32 mouse cellular contexts compared by ENCODE assay signal in genomic region chr19:17875804-17876203, GRCm38 (mm10). TPM values are rescaled to one million over a fixed set of nuclear protein-coding genes. Genes with fewer than 3 reads are reported as not detected.
DNase-seq lines count a peak whose midpoint lies in the region; ATAC-seq lines count a peak whose summit lies in the region.
"Had no signal": no experiment of that assay in that cellular context is flagged by ENCODE, and none has a peak within 500 bp of the region (broad histone marks: within the 10 kb centered on the region; RNA-seq: fewer than 3 reads in every experiment).

No protein-coding gene starts in this region.

- H3K4me3 ChIP-seq in kidney, embryonic 16.5 days (ENCODE audit: low read length), result no peak overlapping the region
- H3K4me3 ChIP-seq in lung, embryonic 15.5 days, result no peak overlapping the region
- H3K4me3 ChIP-seq: embryonic facial prominence, embryonic 12.5 days; forebrain, embryonic 10.5 days; forebrain, embryonic 15.5 days; heart, embryonic 10.5 days; heart, embryonic 15.5 days; limb, embryonic 13.5 days; midbrain, embryonic 10.5 days had no signal

- DNase-seq in kidney, adult 18-20 months, result no peak
- no peak for DNase-seq in lung, postnatal 25 days (ENCODE audit: low spot score)
- DNase-seq in lung, postnatal 10 days, result peak; percentile 34
- DNase-seq in lung, postnatal 4 days, result peak; percentile 20 to 21
- no peak for DNase-seq in adrenal gland, postnatal 14 days
- DNase-seq: adrenal gland, adult 8-10 months; B cell, adult 2 months; cerebellum, adult 8-10 months; cerebellum, postnatal 25 days; gastrocnemius, postnatal 25 days; heart, adult 11 months; kidney, adult 11 months; kidney, postnatal 25 days; right cerebral cortex, postnatal 25 days; thymus, adult 2 months; thymus, postnatal 36 days had no signal

- no peak overlapping the region for H3K9ac ChIP-seq in kidney, embryonic 16.5 days (replicated peaks; ENCODE audit: low read length)
- no peak overlapping the region for H3K9ac ChIP-seq in lung, embryonic 15.5 days
- H3K9ac ChIP-seq: embryonic facial prominence, embryonic 12.5 days; forebrain, embryonic 15.5 days; heart, embryonic 15.5 days; limb, embryonic 13.5 days; liver, embryonic 14.5 days had no signal

- no peak for ATAC-seq in kidney, embryonic 16.5 days (ENCODE audit: low FRiP score, low TSS enrichment)
- ATAC-seq in lung, embryonic 15.5 days (ENCODE audit: borderline replicate concordance, extremely low read depth, low FRiP score, low TSS enrichment), result peak; percentile 83; the same call in 1 of the 2 replicates
- ATAC-seq: activated CD4-positive, CD25-positive, alpha-beta regulatory T cell, adult 4 months; forebrain, embryonic 15.5 days; hindbrain, embryonic 16.5 days; midbrain, embryonic 16.5 days had no signal

- H3K27me3 ChIP-seq in kidney, embryonic 16.5 days (ENCODE audit: insufficient read depth, low read length), result no peaks in the 10 kb centered on the region
- no peaks in the 10 kb centered on the region for H3K27me3 ChIP-seq in lung, embryonic 15.5 days
- H3K27me3 ChIP-seq: CH12.LX; embryonic facial prominence, embryonic 12.5 days; forebrain, embryonic 15.5 days; heart, embryonic 15.5 days; limb, embryonic 13.5 days had no signal

- peaks cover 7% of the 10 kb centered on the region; the same call in 1 of the 2 replicates for H3K4me1 ChIP-seq in kidney, embryonic 16.5 days (ENCODE audit: insufficient read depth, low read length)
- peaks cover 17% of the 10 kb centered on the region for H3K4me1 ChIP-seq in lung, embryonic 15.5 days
- H3K4me1 ChIP-seq: forebrain, embryonic 10.5 days; forebrain, embryonic 15.5 days; heart, embryonic 10.5 days; heart, embryonic 15.5 days; midbrain, embryonic 10.5 days had no signal

- no peaks in the 10 kb centered on the region for H3K36me3 ChIP-seq in kidney, embryonic 16.5 days (ENCODE audit: insufficient read depth, low read length)
- H3K36me3 ChIP-seq in lung, embryonic 15.5 days, result no peaks in the 10 kb centered on the region
- H3K36me3 ChIP-seq: embryonic facial prominence, embryonic 12.5 days; forebrain, embryonic 10.5 days; forebrain, embryonic 15.5 days; heart, embryonic 10.5 days; heart, embryonic 15.5 days; limb, embryonic 13.5 days; midbrain, embryonic 10.5 days had no signal

- peak overlapping the region; percentile 8; the same call in 1 of the 2 replicates for H3K27ac ChIP-seq in kidney, embryonic 16.5 days (ENCODE audit: low read length)
- peak overlapping the region; percentile 46 for H3K27ac ChIP-seq in lung, embryonic 15.5 days
- H3K27ac ChIP-seq: embryonic facial prominence, embryonic 12.5 days; forebrain, embryonic 10.5 days; forebrain, embryonic 15.5 days; heart, embryonic 10.5 days; heart, embryonic 15.5 days; limb, embryonic 13.5 days; liver, embryonic 14.5 days; midbrain, embryonic 10.5 days had no signal

- H3K9me3 ChIP-seq in kidney, embryonic 16.5 days (ENCODE audit: low read length), result no peaks in the 10 kb centered on the region
- H3K9me3 ChIP-seq in lung, embryonic 15.5 days, result no peaks in the 10 kb centered on the region
- H3K9me3 ChIP-seq: embryonic facial prominence, embryonic 12.5 days; forebrain, embryonic 10.5 days; forebrain, embryonic 15.5 days; heart, embryonic 10.5 days; heart, embryonic 15.5 days; limb, embryonic 13.5 days; midbrain, embryonic 10.5 days had no signal

- WGBS in kidney, embryonic 16.5 days, result 52% methylated on average over 7 of the region's 7 CpGs
- 19% methylated on average over 7 of the region's 7 CpGs for WGBS in lung, embryonic 15.5 days

- no peak overlapping the region for H3K4me2 ChIP-seq in kidney, embryonic 16.5 days (replicated peaks; ENCODE audit: low read depth, low read length)
- H3K4me2 ChIP-seq in lung, embryonic 15.5 days, result peak overlapping the region; percentile 34; the same call in 1 of the 2 replicates
- H3K4me2 ChIP-seq: embryonic facial prominence, embryonic 12.5 days; forebrain, embryonic 15.5 days; heart, embryonic 15.5 days; limb, embryonic 13.5 days had no signal

RNA-seq across cellular contexts. Expression of gene Pcsk5, which starts 38.4 kb away (rescaled TPM):
- 24.4 and 26.3 TPM in 2 replicates for polyA plus RNA-seq in kidney, embryonic 16.5 days (2015; fragmentation: Nextera tagmentation; extraction: Ambion mirVana)
- polyA plus RNA-seq in lung, embryonic 15.5 days (2015; fragmentation: Nextera tagmentation; extraction: Ambion mirVana), result 22.3 and 24.6 TPM in 2 replicates
- total RNA-seq in adrenal gland, postnatal 14 days (2021), result 116 and 124 TPM in 2 replicates
- total RNA-seq: CH12.LX; megakaryocyte progenitor cell, adult 5-6 weeks; neutrophil, adult 5-6 weeks had no signal
- polyA plus RNA-seq: activated CD4-positive, CD25-positive, alpha-beta regulatory T cell, adult 4 months had no signal

Comparison
In these comparisons a context has a peak if more than half of its experiments do, and no peak if none do; other contexts are left out.
1. DNase-seq: peak in lung, postnatal 10 days (single experiment) and lung, postnatal 4 days (2 of 2); none in kidney, adult 18-20 months (single experiment), lung, postnatal 25 days (single experiment) and adrenal gland, postnatal 14 days (single experiment).